Mouse (Mus musculus): ENCODE results near the gene Prrg4.

DNA sequence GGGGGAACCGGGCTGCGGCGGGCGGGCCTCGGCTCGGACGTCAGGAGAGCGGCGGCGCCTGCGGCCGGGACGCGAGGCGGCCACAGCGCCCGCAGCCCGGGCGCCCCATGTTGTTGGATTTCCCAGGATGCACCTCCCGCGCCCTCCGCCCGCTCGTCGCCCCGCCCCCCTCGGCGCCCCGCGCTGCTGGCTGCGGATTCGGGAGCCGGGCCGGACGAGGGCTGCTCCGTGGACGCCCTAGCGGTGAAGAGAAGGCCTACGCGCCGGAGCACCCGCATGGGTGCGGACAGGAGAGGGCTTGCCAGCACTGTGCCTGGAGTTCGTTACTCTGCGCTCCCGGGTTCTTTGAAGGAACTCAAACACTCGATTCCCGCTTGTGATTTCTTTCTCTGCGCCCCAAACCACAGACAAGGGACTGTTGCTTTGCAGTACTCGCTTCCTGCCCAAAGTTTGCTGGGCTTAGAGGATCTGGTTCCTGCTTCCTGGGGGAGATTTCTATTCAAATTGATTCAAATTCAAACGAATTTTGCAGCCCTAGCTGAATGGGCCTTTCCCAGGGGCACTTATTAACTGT is 32.7 kb downstream of the Prrg4 start:
- no peak for TF ChIP-seq EP300 (IDR thresholded peaks at IDR 0.05; ENCODE audit: low read depth)
- peak; percentile 61 for TF ChIP-seq CTCF (IDR thresholded peaks at IDR 0.05; ENCODE audit: low read depth)

Measured in heart, postnatal 0 days (tissue).